Mouse (Mus musculus) G1E (cell line): ENCODE results near the gene Rps28.

Experiments
- CTCF ChIP-seq: IDR thresholded peaks from 2 replicates; pipeline ENCODE4 v1.5.1; 2012; ENCODE audit warnings: low read depth, low read length, inconsistent platforms, mixed read lengths
- POLR2AphosphoS5 ChIP-seq: IDR thresholded peaks from 2 replicates; pipeline ENCODE4 v1.6.1; 2012; ENCODE audit warnings: low read depth, low read length, inconsistent platforms; ENCODE audit not compliant: insufficient replicate concordance

DNA sequence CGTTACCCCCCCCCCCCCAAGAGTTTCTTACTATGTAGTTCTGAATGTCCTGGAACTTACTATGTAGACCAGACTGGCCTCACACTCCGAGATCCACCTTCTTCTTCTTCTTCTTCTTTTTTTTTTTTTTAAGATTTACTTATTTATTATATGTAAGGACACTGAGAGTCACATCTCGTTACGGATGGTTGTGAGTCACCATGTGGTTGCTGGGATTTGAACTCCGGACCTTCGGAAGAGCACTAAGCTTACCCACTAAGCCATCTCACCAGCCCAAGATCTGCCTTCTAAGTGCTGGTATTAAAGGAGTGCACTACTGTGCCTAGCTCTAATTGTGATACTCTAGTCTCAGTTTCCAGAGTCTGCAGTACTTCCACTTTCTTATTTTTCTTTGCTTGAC, 9.0 kb downstream of the Rps28 start:
- TF ChIP-seq CTCF: no peak
- no peak for TF ChIP-seq POLR2AphosphoS5
